Mouse (Mus musculus) stomach, embryonic 14.5 days (tissue): Measurements from ENCODE around the gene Cic. TPM values are rescaled to one million over a fixed set of nuclear protein-coding genes. Genes with fewer than 3 reads are reported as not detected.

Source experiments
- ATAC-seq: fragments of 200-750 bp; cut with Nextera tagmentation; 2 replicates; pipeline ENCODE4 v1.8.0; 2017; ENCODE audit warnings: low read depth, moderate TSS enrichment; ENCODE audit not compliant: insufficient number of reproducible peaks, insufficient read depth, low FRiP score
- H3K27ac ChIP-seq: fragments of 300-500 bp; sonication (generic); 2 replicates; pipeline ENCODE4 v1.5.1; 2014; ENCODE audit warnings: mild to moderate bottlenecking, low read length, moderate library complexity, mixed read lengths
- H3K27me3 ChIP-seq: fragments of 300-500 bp; sonication (generic); 2 replicates; pipeline ENCODE4 v1.6.1; 2014; ENCODE audit warnings: low read length, control low read depth, mixed read lengths; ENCODE audit not compliant: control insufficient read depth, insufficient read depth
- H3K36me3 ChIP-seq: fragments of 300-500 bp; sonication (generic); 2 replicates; pipeline ENCODE4 v1.6.1; 2014; ENCODE audit warnings: mild to moderate bottlenecking, control low read depth, low read length, moderate library complexity, mixed read lengths; ENCODE audit not compliant: control insufficient read depth, insufficient read depth
- H3K4me1 ChIP-seq: fragments of 300-500 bp; sonication (generic); 2 replicates; pipeline ENCODE4 v1.6.1; 2014; ENCODE audit warnings: low read length, control low read depth, mixed read lengths; ENCODE audit not compliant: control insufficient read depth, insufficient read depth
- H3K4me2 ChIP-seq: fragments of 300-500 bp; sonication (generic); replicated peaks from 2 replicates; pipeline ENCODE4 v1.6.1; 2014; ENCODE audit warnings: low read depth, low read length, control low read depth
- H3K4me3 ChIP-seq: fragments of 300-500 bp; sonication (generic); 2 replicates; pipeline ENCODE4 v1.5.1; 2014; ENCODE audit warnings: low read depth, low read length, control low read depth
- H3K9ac ChIP-seq: fragments of 300-500 bp; sonication (generic); replicated peaks from 2 replicates; pipeline ENCODE4 v1.6.1; 2014; ENCODE audit warnings: low read depth, mild to moderate bottlenecking, control low read depth, low read length, moderate library complexity, mixed read lengths
- H3K9me3 ChIP-seq: fragments of 300-500 bp; sonication (generic); 2 replicates; pipeline ENCODE4 v1.6.1; 2016; ENCODE audit warnings: low read depth, low read length, control low read depth; ENCODE audit not compliant: control insufficient read depth
- WGBS: fragments of 180-500 bp; shearing (Covaris S2); extraction: QIAGEN DNeasy Blood & Tissue Kit; methylation state at CpG from one replicate; pipeline ENCODE4 v1.1.7; 2014; 5-methylcytosine and 5-hydroxymethylcytosine counted together
- polyA plus RNA-seq: library from polyadenylated mRNA; unstranded; fragments of >200 nt; fragmentation: Nextera tagmentation; extraction: Ambion mirVana; gene quantifications from 2 replicates; pipeline ENCODE4 v1.2.1, GENCODE M21; 2014

Gene Cic
- polyA plus RNA-seq, 1 experiment from 2014 or later, result 51.4 TPM

DNA sequence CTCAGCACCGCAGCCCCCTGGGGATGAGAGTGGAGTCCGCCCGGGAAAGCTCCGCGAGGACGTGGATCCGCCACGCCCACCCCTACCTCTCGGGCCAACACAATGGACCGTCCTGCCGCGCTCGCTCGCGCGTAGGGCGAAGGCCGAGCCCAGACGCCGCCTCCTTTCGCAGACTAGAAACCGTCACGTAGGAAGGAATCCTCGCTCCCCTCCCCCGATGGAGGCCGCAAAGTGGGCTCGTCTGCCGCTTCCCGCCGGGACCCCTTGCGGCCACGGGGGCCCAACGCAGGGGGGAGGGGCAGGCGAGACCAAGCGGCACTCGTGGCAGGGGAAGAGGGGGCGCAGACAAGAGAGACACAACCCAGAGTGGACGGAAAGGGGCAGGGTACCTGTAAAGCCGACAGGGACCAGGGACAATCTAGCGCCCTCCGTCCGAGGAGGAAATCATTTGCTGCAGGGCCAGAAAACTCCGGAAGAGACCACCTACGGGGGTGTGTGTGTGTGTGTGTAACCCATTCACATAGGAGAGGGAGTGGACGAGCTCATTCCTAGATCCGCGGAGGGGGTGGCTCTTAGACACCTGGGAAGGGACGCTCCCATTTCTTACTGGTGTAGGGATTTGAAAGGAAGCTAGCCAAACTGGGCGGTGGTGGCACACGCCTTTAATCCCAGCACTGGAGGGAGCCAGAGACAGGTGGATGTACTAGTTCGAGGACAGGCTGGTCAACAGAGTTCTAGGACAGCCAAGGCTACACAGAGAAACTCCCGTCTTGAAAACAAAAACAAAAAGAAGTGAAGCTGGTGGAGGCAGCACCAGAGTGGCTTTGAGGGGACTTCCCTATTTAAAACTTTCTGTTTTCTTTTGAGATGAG lies 30.2 kb downstream of the Cic start, which contains the start of gene Pafah1b3:
Pafah1b3 (minus strand) TSS at position 533 of the 872 bp plus-strand sequence.
- WGBS, result under 1% methylated on average over 52 of the region's 52 CpGs
- Histone ChIP-seq H3K9ac (peak within 1 kb of the TSS; percentile 60), H3K27me3 (no peaks in the 10 kb centered on the region), H3K4me3 (peak within 1 kb of the TSS; percentile 66), H3K4me1 (peaks cover 6% of the 10 kb centered on the region; the same call in 1 of the 2 replicates), H3K4me2 (peak within 1 kb of the TSS; percentile 69), H3K9me3 (no peaks in the 10 kb centered on the region), H3K27ac (peak within 1 kb of the TSS; percentile 92), H3K36me3 (peaks cover 27% of the 10 kb centered on the region)
- ATAC-seq, result peak; percentile 89

DNA sequence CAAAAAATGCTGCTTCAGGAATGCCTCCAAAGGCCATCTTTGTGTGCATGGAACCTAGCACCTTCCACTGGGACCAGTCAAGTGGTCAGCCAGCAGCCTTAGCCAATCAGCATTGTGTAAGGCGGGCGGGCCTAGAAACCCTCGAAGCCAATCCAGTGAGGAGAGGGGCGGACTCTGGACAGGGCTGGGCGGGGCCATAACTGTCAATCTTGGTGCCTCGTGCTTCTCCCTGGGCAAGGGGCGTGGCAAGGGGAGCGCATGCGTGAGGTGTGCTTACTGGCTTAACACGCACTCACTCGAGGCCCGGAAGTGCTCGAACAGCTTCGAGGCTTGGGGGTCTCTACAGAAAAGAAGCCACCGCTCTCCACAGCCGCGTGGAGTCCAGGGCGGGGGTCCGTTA lies 33.6 kb downstream of the Cic start, which contains the start of gene Prr19:
Prr19 (plus strand) TSS at position 349 of the 400 bp plus-strand sequence.
- Histone ChIP-seq H3K4me2 (no peak within 1 kb of the TSS), H3K27ac (no peak within 1 kb of the TSS), H3K4me1 (peaks cover 5% of the 10 kb centered on the region; the same call in 1 of the 2 replicates), H3K27me3 (no peaks in the 10 kb centered on the region), H3K9me3 (no peaks in the 10 kb centered on the region), H3K4me3 (no peak within 1 kb of the TSS), H3K36me3 (no peaks in the 10 kb centered on the region), H3K9ac (no peak within 1 kb of the TSS)
- 58% methylated on average over 19 of the region's 19 CpGs for WGBS
- no peak for ATAC-seq

DNA sequence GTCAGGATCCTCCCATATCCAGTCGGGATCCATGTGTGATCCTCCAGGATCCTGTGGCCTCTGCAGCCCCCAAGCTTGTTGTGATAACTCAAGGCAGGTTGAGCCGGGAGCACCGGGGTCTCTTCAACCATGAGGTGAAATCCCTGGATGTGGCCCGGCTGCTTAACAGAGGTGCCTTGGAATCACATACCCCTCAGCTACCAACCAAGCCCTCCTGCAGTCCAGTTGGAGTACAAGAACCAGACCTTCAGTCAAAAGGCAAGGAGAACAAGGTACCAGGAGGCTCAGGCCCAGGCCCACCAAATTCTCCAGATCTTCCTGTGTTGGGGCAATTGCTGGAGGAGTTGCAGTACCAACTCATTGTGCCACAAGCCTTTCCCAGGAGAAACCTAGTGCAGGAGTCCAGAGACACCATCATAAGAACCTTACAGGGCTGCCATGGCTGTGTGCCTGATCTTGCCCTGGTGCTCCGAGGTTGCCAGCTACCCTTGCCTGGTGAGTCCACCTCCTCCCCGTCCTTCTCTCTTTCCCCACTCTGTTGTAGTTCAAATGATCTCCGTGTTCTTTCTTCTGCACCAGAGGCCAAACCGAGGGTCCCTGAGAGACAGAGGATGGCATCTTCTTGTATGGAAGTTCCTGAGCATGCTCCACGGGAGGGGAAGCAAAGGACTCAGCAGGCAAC lies 35.6 kb downstream of the Cic start:
- no peaks in the 10 kb centered on the region for H3K36me3 ChIP-seq
- H3K9me3 ChIP-seq, result no peaks in the 10 kb centered on the region
- H3K27me3 ChIP-seq, result no peaks in the 10 kb centered on the region
- no peak overlapping the region for H3K9ac ChIP-seq
- H3K4me1 ChIP-seq, result no peaks in the 10 kb centered on the region
- H3K27ac ChIP-seq, result no peak overlapping the region
- no peak for ATAC-seq
- 52% methylated on average over 9 of the region's 9 CpGs for WGBS
- no peak overlapping the region for H3K4me3 ChIP-seq
- H3K4me2 ChIP-seq, result no peak overlapping the region

DNA sequence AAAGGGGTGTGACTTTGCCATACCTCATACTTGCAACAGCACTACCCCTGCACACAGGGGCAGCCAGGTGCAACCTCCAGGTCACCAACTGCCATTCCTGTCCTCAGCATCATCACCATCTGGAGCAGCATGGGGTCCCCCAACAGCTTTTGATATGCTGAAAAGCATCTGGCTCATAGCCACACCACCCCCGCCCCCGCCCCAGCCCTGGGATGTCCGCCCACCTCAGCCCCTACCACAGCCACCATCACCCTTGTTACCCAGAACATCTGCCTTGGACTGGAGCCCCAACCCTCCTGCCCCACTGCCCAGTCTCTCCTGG lies 36.1 kb downstream of the Cic start:
- no peak overlapping the region for H3K4me2 ChIP-seq
- 76% methylated on average over 3 of the region's 3 CpGs for WGBS
- H3K9me3 ChIP-seq, result no peaks in the 10 kb centered on the region
- no peaks in the 10 kb centered on the region for H3K27me3 ChIP-seq
- H3K27ac ChIP-seq, result no peak overlapping the region
- H3K4me1 ChIP-seq, result no peaks in the 10 kb centered on the region
- H3K4me3 ChIP-seq, result no peak overlapping the region
- H3K9ac ChIP-seq, result no peak overlapping the region
- no peaks in the 10 kb centered on the region for H3K36me3 ChIP-seq
- no peak for ATAC-seq

DNA sequence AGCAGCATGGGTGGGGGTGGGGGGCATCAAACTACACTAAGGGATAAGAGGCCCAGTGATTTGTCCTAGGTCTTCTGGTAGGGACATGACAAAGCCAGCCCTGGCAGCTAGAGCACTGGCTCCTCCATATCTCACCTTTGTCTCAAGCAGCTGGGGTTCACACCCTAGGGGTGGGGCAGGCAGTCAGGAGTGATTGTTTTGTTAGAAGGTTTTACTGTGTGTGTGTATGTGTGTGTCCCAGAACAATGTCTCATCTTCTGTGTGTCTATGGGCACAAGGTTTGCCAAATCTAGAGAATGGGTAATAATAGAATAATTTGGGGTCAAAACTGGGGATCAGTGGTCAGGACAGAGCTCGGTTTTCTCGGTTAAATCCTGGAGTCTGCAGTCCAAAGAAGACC lies 38.0 kb downstream of the Cic start:
- no peak overlapping the region for H3K27ac ChIP-seq
- no peaks in the 10 kb centered on the region for H3K9me3 ChIP-seq
- no peaks in the 10 kb centered on the region for H3K4me1 ChIP-seq
- H3K36me3 ChIP-seq, result no peaks in the 10 kb centered on the region
- H3K4me3 ChIP-seq, result peak overlapping the region; percentile 41
- WGBS, result 0% methylated on average over 2 of the region's 2 CpGs
- H3K27me3 ChIP-seq, result no peaks in the 10 kb centered on the region
- H3K4me2 ChIP-seq, result peak overlapping the region; percentile 96
- H3K9ac ChIP-seq, result no peak overlapping the region
- no peak for ATAC-seq

DNA sequence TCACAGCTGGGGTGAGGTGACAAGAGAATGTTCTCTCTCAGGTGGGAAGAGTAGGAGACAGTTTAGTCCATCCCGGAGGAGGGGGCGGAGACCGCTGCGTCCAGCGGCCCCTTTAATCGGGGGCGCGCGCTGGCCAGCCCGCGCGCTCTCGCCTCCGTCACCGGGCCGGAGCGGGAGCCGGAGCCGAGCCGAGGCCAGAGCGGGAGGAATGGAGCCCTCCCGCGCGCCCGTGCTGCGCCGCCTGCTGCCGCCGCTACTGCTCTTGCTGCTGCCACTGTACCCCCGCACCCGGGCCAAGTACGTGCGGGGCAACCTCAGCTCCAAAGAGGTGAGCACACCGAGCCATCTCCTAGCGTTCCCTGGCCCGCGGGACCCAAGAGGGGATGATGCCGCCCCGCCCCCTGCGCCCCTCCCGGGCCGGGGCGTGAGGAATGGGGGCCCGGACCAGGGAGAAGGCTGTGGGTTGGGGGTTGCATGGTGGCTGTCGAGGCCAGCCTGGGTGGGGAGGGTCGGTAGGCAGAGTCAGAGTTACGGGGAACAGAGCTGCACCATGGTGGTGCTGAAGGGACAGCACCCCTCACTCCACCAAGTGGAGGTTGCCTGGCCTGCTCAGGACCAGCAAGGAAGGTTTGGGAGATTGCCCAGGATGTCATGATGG lies 38.6 kb downstream of the Cic start, which contains the start of gene Tmem145:
Tmem145 (plus strand) TSS at position 151 of the 658 bp plus-strand sequence.
- peak within 1 kb of the TSS; percentile 96 for H3K4me2 ChIP-seq
- H3K9ac ChIP-seq, result 0 out of 2 replicates have a peak within 1 kb of the TSS, but pooled peaks have one; percentile 15
- H3K27ac ChIP-seq, result no peak within 1 kb of the TSS
- H3K4me3 ChIP-seq, result peak within 1 kb of the TSS; percentile 41
- H3K4me1 ChIP-seq, result no peaks in the 10 kb centered on the region
- under 1% methylated on average over 46 of the region's 47 CpGs for WGBS
- no peaks in the 10 kb centered on the region for H3K9me3 ChIP-seq
- no peaks in the 10 kb centered on the region for H3K36me3 ChIP-seq
- peak; percentile 79 for ATAC-seq
- H3K27me3 ChIP-seq, result no peaks in the 10 kb centered on the region

DNA sequence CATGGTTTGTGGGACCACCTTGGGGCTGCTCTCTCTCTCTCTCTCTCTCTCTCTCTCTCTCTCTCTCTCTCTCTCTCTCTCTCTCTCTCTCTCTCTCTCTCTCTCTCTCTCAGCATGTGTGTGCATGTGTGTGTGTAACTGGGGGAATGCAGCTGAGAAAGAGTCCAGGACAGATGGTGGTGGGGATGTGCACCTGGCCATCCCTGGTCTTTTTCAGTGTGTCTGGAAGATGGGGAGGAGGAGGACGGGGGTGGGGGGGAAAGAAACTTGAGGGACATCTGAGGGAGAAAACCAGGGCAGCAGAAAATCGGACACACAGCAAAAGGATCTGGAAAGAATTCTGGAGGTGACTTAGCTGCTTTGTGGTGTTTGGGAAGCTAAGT lies 39.1 kb downstream of the Cic start:
- H3K4me2 ChIP-seq, result peak overlapping the region; percentile 96; the same call in 1 of the 2 replicates
- H3K27me3 ChIP-seq, result no peaks in the 10 kb centered on the region
- no peaks in the 10 kb centered on the region for H3K36me3 ChIP-seq
- H3K4me1 ChIP-seq, result no peaks in the 10 kb centered on the region
- 43% methylated on average over 2 of the region's 2 CpGs for WGBS
- no peak for ATAC-seq
- no peaks in the 10 kb centered on the region for H3K9me3 ChIP-seq
- no peak overlapping the region for H3K9ac ChIP-seq
- no peak overlapping the region for H3K4me3 ChIP-seq
- H3K27ac ChIP-seq, result no peak overlapping the region

DNA sequence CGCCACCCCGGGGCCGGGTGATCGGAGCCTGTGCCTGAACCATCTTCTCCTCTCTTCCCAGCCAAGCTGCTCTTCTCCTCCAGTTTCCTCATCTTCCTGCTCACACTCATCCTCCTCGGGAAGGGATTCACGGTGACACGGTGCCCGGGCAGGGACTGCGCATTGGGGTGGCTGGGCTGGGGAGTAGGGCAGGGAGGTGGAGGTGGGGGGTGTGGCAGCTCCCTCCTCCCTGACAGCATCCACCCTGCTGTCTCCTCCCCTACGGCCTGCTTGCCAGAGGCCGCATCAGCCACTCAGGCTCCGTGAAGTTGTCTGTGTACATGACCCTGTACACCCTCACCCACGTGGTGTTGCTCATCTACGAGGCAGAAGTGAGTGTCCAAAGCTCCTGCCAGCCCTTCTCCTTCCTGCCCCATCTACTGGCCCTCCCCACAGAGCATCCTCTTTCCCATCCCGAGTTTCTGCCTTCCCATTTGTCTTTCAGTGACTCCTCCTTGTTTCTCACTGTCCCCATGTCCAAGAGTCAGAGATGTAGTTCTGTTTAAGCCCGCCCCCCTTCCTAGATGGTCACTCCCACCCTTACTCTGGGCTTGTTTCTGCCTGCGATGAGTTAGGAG lies 41.3 kb downstream of the Cic start:
- H3K4me3 ChIP-seq, result no peak overlapping the region
- H3K36me3 ChIP-seq, result no peaks in the 10 kb centered on the region
- no peaks in the 10 kb centered on the region for H3K9me3 ChIP-seq
- H3K27ac ChIP-seq, result no peak overlapping the region
- H3K27me3 ChIP-seq, result 0 out of 2 replicates have a peak, but pooled peaks cover 11% of the 10 kb centered on the region
- 52% methylated on average over 17 of the region's 17 CpGs for WGBS
- no peak overlapping the region for H3K4me2 ChIP-seq
- no peaks in the 10 kb centered on the region for H3K4me1 ChIP-seq
- ATAC-seq, result no peak
- H3K9ac ChIP-seq, result no peak overlapping the region
